Mouse (Mus musculus): ENCODE data around the gene Gm6370.
"Not testable (repeated sequence)": the region's sequence is repeated elsewhere in the genome, so short reads cannot be mapped to it uniquely, and the experiment has no call there.

- not testable (repeated sequence) for TF ChIP-seq CTCF (IDR thresholded peaks at IDR 0.05; ENCODE audit: low read depth); EP300 (optimal IDR thresholded peaks at IDR 0.05)
Observed at GRCm38 (mm10) chr5:146481665-146482064, 9.5 kb upstream of the Gm6370 start, which contains the start of gene Gm6408.
